Mouse (Mus musculus) kidney, embryonic 16.5 days (tissue): ENCODE data around the gene Kdm5b. TPM values are rescaled to one million over a fixed set of nuclear protein-coding genes. Genes with fewer than 3 reads are reported as not detected.
"Not testable (repeated sequence)": the region's sequence is repeated elsewhere in the genome, so short reads cannot be mapped to it uniquely, and the experiment has no call there.

Source experiments
- ATAC-seq: fragments of 200-750 bp; cut with Nextera tagmentation; 2 replicates; pipeline ENCODE4 v1.8.0; 2017; ENCODE audit warnings: moderate TSS enrichment; ENCODE audit not compliant: low FRiP score, low TSS enrichment
- H3K27ac ChIP-seq: fragments of 300-500 bp; sonication (generic); 2 replicates; pipeline ENCODE4 v1.5.1; 2014; ENCODE audit warnings: low read length
- H3K27me3 ChIP-seq: fragments of 300-500 bp; sonication (generic); 2 replicates; pipeline ENCODE4 v1.6.1; 2014; ENCODE audit warnings: low read length, control low read depth, mixed read lengths; ENCODE audit not compliant: insufficient read depth
- H3K36me3 ChIP-seq: fragments of 300-500 bp; sonication (generic); 2 replicates; pipeline ENCODE4 v1.6.1; 2014; ENCODE audit warnings: low read length, control low read depth, mixed read lengths; ENCODE audit not compliant: insufficient read depth
- H3K4me1 ChIP-seq: fragments of 300-500 bp; sonication (generic); 2 replicates; pipeline ENCODE4 v1.6.1; 2014; ENCODE audit warnings: low read length, control low read depth, mixed read lengths; ENCODE audit not compliant: insufficient read depth
- H3K4me2 ChIP-seq: fragments of 300-500 bp; sonication (generic); replicated peaks from 2 replicates; pipeline ENCODE4 v1.6.1; 2014; ENCODE audit warnings: low read depth, low read length
- H3K4me3 ChIP-seq: fragments of 300-500 bp; sonication (generic); 2 replicates; pipeline ENCODE4 v1.5.1; 2014; ENCODE audit warnings: mild to moderate bottlenecking, low read length
- H3K9ac ChIP-seq: fragments of 300-500 bp; sonication (generic); replicated peaks from 2 replicates; pipeline ENCODE4 v1.6.1; 2014; ENCODE audit warnings: low read length
- H3K9me3 ChIP-seq: fragments of 300-500 bp; sonication (generic); 2 replicates; pipeline ENCODE4 v1.6.1; 2016; ENCODE audit warnings: low read length, control low read depth
- WGBS: fragments of 180-500 bp; shearing (Covaris S2); extraction: QIAGEN DNeasy Blood & Tissue Kit; methylation state at CpG from one replicate; pipeline ENCODE4 v1.1.7; 2014; 5-methylcytosine and 5-hydroxymethylcytosine counted together
- polyA plus RNA-seq: library from polyadenylated mRNA; unstranded; fragments of >200 nt; fragmentation: Nextera tagmentation; extraction: Ambion mirVana; gene quantifications from 2 replicates; pipeline ENCODE4 v1.2.1, GENCODE M21; 2015

Kdm5b gene
- 47.4 and 55.4 TPM in 2 replicates for polyA plus RNA-seq

GRCm38 (mm10) chr1:134559976-134560375 lies at the start of gene Kdm5b:
Gene Kdm5b, plus strand, starts transcription at chr1:134560171.
- Histone ChIP-seq H3K9me3 (no peaks in the 10 kb centered on the region), H3K27me3 (no peaks in the 10 kb centered on the region), H3K36me3 (no peaks in the 10 kb centered on the region), H3K9ac (peak within 1 kb of the TSS; percentile 99), H3K4me1 (peaks cover 34% of the 10 kb centered on the region), H3K4me2 (peak within 1 kb of the TSS; percentile 76), H3K4me3 (peak within 1 kb of the TSS; percentile 100), H3K27ac (peak within 1 kb of the TSS; percentile 89)
- under 1% methylated on average over 34 of the region's 34 CpGs for WGBS
- ATAC-seq, result 0 out of 2 replicates have a peak, but pooled peaks have one; percentile 7

GRCm38 (mm10) chr1:134512183-134512582 lies 47.8 kb upstream of the Kdm5b start:
- no peak for ATAC-seq
- Histone ChIP-seq H3K4me2 (no peak overlapping the region), H3K4me1 (peaks cover 28% of the 10 kb centered on the region), H3K4me3 (no peak overlapping the region), H3K9ac (no peak overlapping the region), H3K9me3 (no peaks in the 10 kb centered on the region), H3K27me3 (peaks cover 10% of the 10 kb centered on the region; the same call in 1 of the 2 replicates), H3K27ac (no peak overlapping the region), H3K36me3 (peaks cover 13% of the 10 kb centered on the region)
- WGBS, result 57% methylated on average over 4 of the region's 4 CpGs

- Histone ChIP-seq H3K4me3 (no peak overlapping the region; the same call in 1 of the 2 replicates), H3K27me3 (peaks cover 10% of the 10 kb centered on the region; the same call in 1 of the 2 replicates), H3K36me3 (peaks cover 9% of the 10 kb centered on the region), H3K4me2 (0 out of 2 replicates have a peak overlapping the region, but pooled peaks have one; percentile 92), H3K4me1 (peaks cover 28% of the 10 kb centered on the region), H3K27ac (no peak overlapping the region), H3K9ac (no peak overlapping the region), H3K9me3 (no peaks in the 10 kb centered on the region)
- ATAC-seq, result no peak
- 59% methylated on average over 6 of the region's 6 CpGs for WGBS
Observed at GRCm38 (mm10) chr1:134512584-134512983, 47.4 kb upstream of the Kdm5b start.

- Histone ChIP-seq H3K27ac (peak overlapping the region; percentile 50; the same call in 1 of the 2 replicates), H3K4me1 (peaks cover 28% of the 10 kb centered on the region), H3K4me2 (peak overlapping the region; percentile 92), H3K9me3 (no peaks in the 10 kb centered on the region), H3K9ac (peak overlapping the region; percentile 75), H3K27me3 (peaks cover 10% of the 10 kb centered on the region; the same call in 1 of the 2 replicates), H3K36me3 (0 out of 2 replicates have a peak, but pooled peaks cover 6% of the 10 kb centered on the region), H3K4me3 (peak overlapping the region; percentile 59)
- peak; percentile 44; the same call in 1 of the 2 replicates for ATAC-seq
- WGBS, result 1% methylated on average over 38 of the region's 38 CpGs
Observed at GRCm38 (mm10) chr1:134513312-134513860, 46.6 kb upstream of the Kdm5b start.

- 37% methylated on average over 16 of the region's 16 CpGs for WGBS
- Histone ChIP-seq H3K4me2 (peak overlapping the region; percentile 92), H3K27ac (peak overlapping the region; percentile 50; the same call in 1 of the 2 replicates)
Observed at GRCm38 (mm10) chr1:134513876-134514590, 45.9 kb upstream of the Kdm5b start.

GRCm38 (mm10) chr1:134515891-134516290 lies 44.1 kb upstream of the Kdm5b start:
- H3K36me3 ChIP-seq, result no peaks in the 10 kb centered on the region
- H3K9ac ChIP-seq, result 0 out of 2 replicates have a peak overlapping the region, but pooled peaks have one; percentile 10
- no peak overlapping the region for H3K4me2 ChIP-seq
- peak overlapping the region; percentile 83 for H3K27ac ChIP-seq
- H3K27me3 ChIP-seq, result peaks cover 10% of the 10 kb centered on the region; the same call in 1 of the 2 replicates
- H3K9me3 ChIP-seq, result no peaks in the 10 kb centered on the region
- peaks cover 26% of the 10 kb centered on the region for H3K4me1 ChIP-seq
- ATAC-seq, result no peak
- WGBS, result 58% methylated on average over 2 of the region's 2 CpGs
- H3K4me3 ChIP-seq, result no peak overlapping the region

More at GRCm38 (mm10) chr1:134513876-134514590, 45.9 kb upstream of the Kdm5b start:
- ATAC-seq, result no peak
- peak overlapping the region; percentile 75 for H3K9ac ChIP-seq
- peaks cover 28% of the 10 kb centered on the region for H3K4me1 ChIP-seq
- peak overlapping the region; percentile 59 for H3K4me3 ChIP-seq
- H3K27me3 ChIP-seq, result peaks cover 10% of the 10 kb centered on the region; the same call in 1 of the 2 replicates
- 0 out of 2 replicates have a peak, but pooled peaks cover 4% of the 10 kb centered on the region for H3K36me3 ChIP-seq
- no peaks in the 10 kb centered on the region for H3K9me3 ChIP-seq

GRCm38 (mm10) chr1:134516491-134517198 lies 43.3 kb upstream of the Kdm5b start:
- H3K4me1 ChIP-seq, result peaks cover 26% of the 10 kb centered on the region
- H3K36me3 ChIP-seq, result no peaks in the 10 kb centered on the region
- 0 out of 2 replicates have a peak overlapping the region, but pooled peaks have one; percentile 22 for H3K9ac ChIP-seq
- H3K4me2 ChIP-seq, result no peak overlapping the region; the same call in 1 of the 2 replicates
- peaks cover 9% of the 10 kb centered on the region; the same call in 1 of the 2 replicates for H3K27me3 ChIP-seq
- H3K9me3 ChIP-seq, result no peaks in the 10 kb centered on the region
- peak; percentile 77 for ATAC-seq
- H3K27ac ChIP-seq, result peak overlapping the region; percentile 83
- H3K4me3 ChIP-seq, result no peak overlapping the region
- 14% methylated on average over 4 of the region's 4 CpGs for WGBS

- not testable (repeated sequence) for H3K9me3 ChIP-seq, H3K9ac ChIP-seq, H3K36me3 ChIP-seq, ATAC-seq, H3K4me3 ChIP-seq, H3K27me3 ChIP-seq, H3K27ac ChIP-seq, H3K4me2 ChIP-seq
- 87% methylated on average over 13 of the region's 14 CpGs for WGBS
- peaks cover 20% of the 10 kb centered on the region for H3K4me1 ChIP-seq
Observed at GRCm38 (mm10) chr1:134517841-134518240, 42.1 kb upstream of the Kdm5b start.

GRCm38 (mm10) chr1:134518677-134519076 lies 41.3 kb upstream of the Kdm5b start:
- Histone ChIP-seq H3K9ac (no peak overlapping the region), H3K27me3 (no peaks in the 10 kb centered on the region), H3K4me3 (no peak overlapping the region), H3K9me3 (no peaks in the 10 kb centered on the region), H3K4me2 (no peak overlapping the region), H3K27ac (no peak overlapping the region), H3K4me1 (peaks cover 13% of the 10 kb centered on the region), H3K36me3 (no peaks in the 10 kb centered on the region)
- 3% methylated on average over 7 of the region's 7 CpGs for WGBS
- peak; percentile 91 for ATAC-seq
